Mouse (Mus musculus) gastrocnemius, postnatal 25 days (tissue): ENCODE results near the gene Dbndd2. TPM values are rescaled to one million over a fixed set of nuclear protein-coding genes. Genes with fewer than 3 reads are reported as not detected.

Experiments used
- DNase-seq: peaks from one replicate; pipeline ENCODE4 v3.0.0; 2022
- total RNA-seq, 2 experiments: library from RNA; stranded (reverse); gene quantifications; 1 replicate in 1 of 2; 2 replicates in 1 of 2; pipeline ENCODE4 v1.2.3; 2021

The Dbndd2 gene
- total RNA-seq, 2 experiments from 2014 or later = 21.2 to 35.4 TPM

GRCm38 (mm10) chr2:164453887-164454500, 31.9 kb upstream of the Dbndd2 start:
- DNase-seq = no peak

- DNase-seq = peak; percentile 83
Observed at GRCm38 (mm10) chr2:164454846-164455245, 31.1 kb upstream of the Dbndd2 start.

- DNase-seq = peak; percentile 74
Observed at GRCm38 (mm10) chr2:164455421-164456190, 30.3 kb upstream of the Dbndd2 start.

GRCm38 (mm10) chr2:164456413-164456812, 29.5 kb upstream of the Dbndd2 start:
- DNase-seq = no peak

GRCm38 (mm10) chr2:164456864-164457300, 29.0 kb upstream of the Dbndd2 start, which contains the start of gene Sys1:
Gene Sys1 (plus strand): TSS chr2:164456964.
- DNase-seq = no peak

- no peak for DNase-seq
Observed at GRCm38 (mm10) chr2:164457942-164458341, 28.0 kb upstream of the Dbndd2 start.

- no peak for DNase-seq
Observed at GRCm38 (mm10) chr2:164458535-164458934, 27.4 kb upstream of the Dbndd2 start.

- DNase-seq = peak; percentile 98
Observed at GRCm38 (mm10) chr2:164460745-164461551, 25.0 kb upstream of the Dbndd2 start, which contains the start of gene Gm20458. Gene Gm20458 (plus strand): TSS chr2:164460967.

- no peak for DNase-seq
Observed at GRCm38 (mm10) chr2:164465161-164465560, 20.7 kb upstream of the Dbndd2 start.

GRCm38 (mm10) chr2:164466787-164467186, 19.1 kb upstream of the Dbndd2 start:
- DNase-seq = no peak

- peak; percentile 30 for DNase-seq
Observed at GRCm38 (mm10) chr2:164470254-164470653, 15.7 kb upstream of the Dbndd2 start.

- no peak for DNase-seq
Observed at GRCm38 (mm10) chr2:164473624-164474023, 12.3 kb upstream of the Dbndd2 start, which contains the start of gene Trp53tg5. Gene Trp53tg5 (minus strand): TSS chr2:164473724.

GRCm38 (mm10) chr2:164486258-164487114, 580 bp downstream of the Dbndd2 start:
- peak; percentile 79 for DNase-seq

GRCm38 (mm10) chr2:164487115-164487527, 1.2 kb downstream of the Dbndd2 start:
- no peak for DNase-seq

- DNase-seq = no peak
Observed at GRCm38 (mm10) chr2:164487812-164488211, 1.9 kb downstream of the Dbndd2 start.

GRCm38 (mm10) chr2:164494126-164494525, 8.2 kb downstream of the Dbndd2 start:
- DNase-seq = no peak

- DNase-seq = no peak
Observed at GRCm38 (mm10) chr2:164496331-164496730, 10.4 kb downstream of the Dbndd2 start.

GRCm38 (mm10) chr2:164496847-164497690, 11.2 kb downstream of the Dbndd2 start, which contains the start of gene Pigt:
Gene Pigt (plus strand): TSS chr2:164497520.
- peak; percentile 83 for DNase-seq

GRCm38 (mm10) chr2:164497691-164498268, 11.9 kb downstream of the Dbndd2 start:
- no peak for DNase-seq

- DNase-seq = no peak
Observed at GRCm38 (mm10) chr2:164499317-164499716, 13.4 kb downstream of the Dbndd2 start.
